Mouse (Mus musculus) heart, embryonic 11.5 days (tissue): Measurements from ENCODE around the gene Gm5475. TPM values are rescaled to one million over a fixed set of nuclear protein-coding genes. Genes with fewer than 3 reads are reported as not detected.

ENCODE experiments used
- ATAC-seq: fragments of 200-750 bp; cut with Nextera tagmentation; replicated peaks from 2 replicates; pipeline ENCODE4 v1.8.0; 2017; ENCODE audit warnings: moderate library complexity; ENCODE audit not compliant: insufficient number of reproducible peaks, low FRiP score, low TSS enrichment
- H3K27ac ChIP-seq: fragments of 300-500 bp; sonication (generic); 2 replicates; pipeline ENCODE4 v1.5.1; 2014; ENCODE audit warnings: mild to moderate bottlenecking, low read depth, low read length
- H3K27me3 ChIP-seq: fragments of 300-500 bp; sonication (generic); 2 replicates; pipeline ENCODE4 v1.6.1; 2014; ENCODE audit warnings: mild to moderate bottlenecking, low read length, mixed read lengths; ENCODE audit not compliant: control insufficient read depth, insufficient read depth
- H3K36me3 ChIP-seq: fragments of 300-500 bp; sonication (generic); 2 replicates; pipeline ENCODE4 v1.6.1; 2014; ENCODE audit warnings: mild to moderate bottlenecking, low read length, moderate library complexity, mixed read lengths; ENCODE audit not compliant: control insufficient read depth, insufficient read depth
- H3K4me1 ChIP-seq: fragments of 300-500 bp; sonication (generic); 2 replicates; pipeline ENCODE4 v1.6.1; 2014; ENCODE audit warnings: low read length; ENCODE audit not compliant: control insufficient read depth, insufficient read depth
- H3K4me2 ChIP-seq: fragments of 300-500 bp; sonication (generic); 2 replicates; pipeline ENCODE4 v1.6.1; 2014; ENCODE audit warnings: mild to moderate bottlenecking, moderate library complexity
- H3K4me3 ChIP-seq: fragments of 300-500 bp; sonication (generic); 2 replicates; pipeline ENCODE4 v1.5.1; 2014; ENCODE audit warnings: low read depth, low read length
- H3K9ac ChIP-seq: fragments of 300-500 bp; sonication (generic); 2 replicates; pipeline ENCODE4 v1.6.1; 2014; ENCODE audit warnings: mild to moderate bottlenecking, low read depth, low read length, moderate library complexity
- H3K9me3 ChIP-seq: fragments of 300-500 bp; sonication (generic); replicated peaks from 2 replicates; pipeline ENCODE4 v1.6.1; 2016; ENCODE audit warnings: low read length; ENCODE audit not compliant: control insufficient read depth
- WGBS: fragments of 180-500 bp; shearing (Covaris S2); extraction: QIAGEN DNeasy Blood & Tissue Kit; methylation state at CpG from one replicate; pipeline ENCODE4 v1.1.7; 2014; ENCODE audit not compliant: insufficient replicate concordance; 5-methylcytosine and 5-hydroxymethylcytosine counted together
- polyA plus RNA-seq: library from polyadenylated mRNA; unstranded; fragments of >200 nt; fragmentation: Nextera tagmentation; extraction: Ambion mirVana; gene quantifications from 2 replicates; pipeline ENCODE4 v1.2.1, GENCODE M21; 2014

Gene Gm5475
- polyA plus RNA-seq, 1 experiment from 2014 or later, result not detected

DNA sequence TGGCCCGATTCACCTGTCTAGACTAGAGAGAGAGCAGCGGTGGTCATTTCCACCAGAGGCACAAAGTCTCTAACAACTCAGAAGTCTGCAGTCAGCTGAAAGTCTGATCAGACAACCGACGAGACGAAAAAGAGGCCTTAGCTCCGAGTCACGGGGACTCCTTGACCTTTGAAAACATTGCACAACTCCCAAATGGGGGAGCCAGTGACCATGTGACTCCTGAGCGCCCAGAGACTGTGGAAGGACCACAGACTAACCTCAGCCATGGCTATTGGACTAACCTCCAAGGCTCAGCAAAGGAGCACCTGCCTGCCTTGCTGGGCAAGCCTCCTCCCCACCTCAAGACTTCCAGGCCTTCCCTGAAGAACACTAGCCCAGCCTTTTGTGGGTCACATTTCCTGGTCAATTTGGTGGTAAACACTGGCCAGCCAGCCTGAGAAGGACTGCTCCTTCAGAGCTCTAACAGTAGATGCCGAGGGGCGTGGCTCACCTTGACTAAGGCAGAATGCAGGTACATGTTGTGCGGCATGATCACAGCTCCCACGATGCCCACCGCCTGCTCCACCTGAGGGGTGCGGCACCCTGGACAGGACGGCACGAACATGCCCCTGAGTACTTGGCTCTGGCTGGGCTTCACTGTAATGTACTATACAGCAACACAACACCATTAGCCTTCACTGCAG, 18.5 kb upstream of the Gm5475 start:
- Histone ChIP-seq H3K27me3 (no peaks in the 10 kb centered on the region), H3K4me2 (no peak overlapping the region), H3K9me3 (no peaks in the 10 kb centered on the region), H3K27ac (no peak overlapping the region), H3K4me1 (no peaks in the 10 kb centered on the region), H3K9ac (no peak overlapping the region), H3K4me3 (no peak overlapping the region), H3K36me3 (peaks cover 27% of the 10 kb centered on the region)
- WGBS, result 91% methylated on average over 16 of the region's 16 CpGs
- no peak for ATAC-seq

GRCm38 (mm10) chr15:100406088-100406487, 15.9 kb upstream of the Gm5475 start:
- Histone ChIP-seq H3K27ac (no peak overlapping the region), H3K4me2 (no peak overlapping the region), H3K9me3 (no peaks in the 10 kb centered on the region), H3K4me1 (no peaks in the 10 kb centered on the region), H3K36me3 (peaks cover 13% of the 10 kb centered on the region), H3K9ac (no peak overlapping the region), H3K27me3 (no peaks in the 10 kb centered on the region), H3K4me3 (no peak overlapping the region)
- 51% methylated on average over 5 of the region's 5 CpGs for WGBS
- no peak for ATAC-seq

DNA sequence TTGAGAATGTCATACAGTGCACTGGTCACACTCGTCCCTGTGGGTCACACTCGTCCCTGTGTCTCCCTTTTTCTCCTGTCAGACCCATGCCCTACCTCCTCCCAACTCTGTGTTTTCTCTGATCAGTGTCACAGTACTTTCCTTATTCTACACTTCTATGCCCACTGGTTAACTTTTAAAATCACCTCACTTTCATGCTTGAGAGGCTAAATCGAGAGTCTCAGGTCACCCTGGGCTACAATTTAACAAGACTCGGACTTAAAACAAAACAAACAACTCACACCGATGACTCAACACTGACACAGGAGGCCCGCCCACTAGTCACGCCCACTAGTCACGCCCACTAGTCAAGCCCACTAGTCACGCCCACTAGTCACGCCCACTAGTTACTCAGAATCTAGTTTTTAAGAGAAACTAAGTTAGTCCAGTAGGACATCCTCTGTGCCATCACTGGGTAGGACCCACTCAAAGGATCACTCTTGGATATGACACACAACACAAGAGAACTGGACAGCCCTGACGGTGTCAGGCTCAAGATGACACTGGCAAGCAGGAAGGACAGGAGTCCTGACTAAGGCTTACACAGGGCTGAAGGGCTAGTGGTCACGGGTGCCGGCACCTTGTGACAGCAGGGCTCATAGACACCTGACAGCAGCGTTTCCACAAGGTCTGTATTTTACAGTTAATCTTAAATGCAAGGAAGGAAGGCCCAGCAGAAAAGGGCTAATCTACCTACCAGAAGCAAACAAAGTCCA, 10.9 kb upstream of the Gm5475 start:
- H3K4me2 ChIP-seq, result no peak overlapping the region
- ATAC-seq, result peak; percentile 76

DNA sequence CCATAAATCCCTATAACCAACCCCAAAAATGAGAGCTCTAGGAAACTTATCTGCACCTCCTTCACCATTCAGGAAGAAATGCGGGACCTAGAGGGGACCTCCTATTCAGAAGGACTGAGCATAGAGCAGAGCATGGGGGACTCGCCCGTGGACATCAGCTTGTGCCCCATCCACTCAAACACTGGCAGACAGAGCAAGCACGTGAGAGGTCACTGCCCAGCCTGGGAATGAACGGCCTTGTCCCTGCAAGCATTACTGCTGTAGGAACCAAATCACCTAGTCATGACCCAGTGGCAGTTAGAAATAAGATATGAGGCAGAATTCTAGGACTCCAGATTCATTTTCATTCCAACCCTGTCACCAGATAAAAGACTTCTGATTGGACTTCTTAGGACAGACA, 10.2 kb upstream of the Gm5475 start:
- no peak overlapping the region for H3K9ac ChIP-seq
- H3K4me2 ChIP-seq, result no peak overlapping the region
- H3K4me1 ChIP-seq, result 0 out of 2 replicates have a peak, but pooled peaks cover 4% of the 10 kb centered on the region
- no peak overlapping the region for H3K4me3 ChIP-seq
- no peak overlapping the region for H3K27ac ChIP-seq
- H3K27me3 ChIP-seq, result no peaks in the 10 kb centered on the region
- 78% methylated on average over 5 of the region's 5 CpGs for WGBS
- no peak for ATAC-seq
- no peaks in the 10 kb centered on the region for H3K9me3 ChIP-seq
- peaks cover 5% of the 10 kb centered on the region; the same call in 1 of the 2 replicates for H3K36me3 ChIP-seq

More for the DNA sequence above, 10.9 kb upstream of the Gm5475 start:
- WGBS, result 55% methylated on average over 14 of the region's 14 CpGs
- no peaks in the 10 kb centered on the region for H3K9me3 ChIP-seq
- H3K4me3 ChIP-seq, result no peak overlapping the region
- no peaks in the 10 kb centered on the region for H3K27me3 ChIP-seq
- H3K27ac ChIP-seq, result no peak overlapping the region
- H3K36me3 ChIP-seq, result peaks cover 5% of the 10 kb centered on the region; the same call in 1 of the 2 replicates
- no peak overlapping the region for H3K9ac ChIP-seq
- H3K4me1 ChIP-seq, result 0 out of 2 replicates have a peak, but pooled peaks cover 4% of the 10 kb centered on the region

- no peak overlapping the region for H3K4me3 ChIP-seq
- H3K9me3 ChIP-seq, result no peaks in the 10 kb centered on the region
- H3K4me1 ChIP-seq, result 0 out of 2 replicates have a peak, but pooled peaks cover 7% of the 10 kb centered on the region
- ATAC-seq, result no peak
- no peak overlapping the region for H3K27ac ChIP-seq
- H3K36me3 ChIP-seq, result no peaks in the 10 kb centered on the region; the same call in 1 of the 2 replicates
- H3K4me2 ChIP-seq, result no peak overlapping the region
- no peaks in the 10 kb centered on the region for H3K27me3 ChIP-seq
- 64% methylated on average over 4 of the region's 5 CpGs for WGBS
- H3K9ac ChIP-seq, result no peak overlapping the region
These were observed 8.6 kb upstream of the Gm5475 start for GRCm38 (mm10) chr15:100413306-100413705.

DNA sequence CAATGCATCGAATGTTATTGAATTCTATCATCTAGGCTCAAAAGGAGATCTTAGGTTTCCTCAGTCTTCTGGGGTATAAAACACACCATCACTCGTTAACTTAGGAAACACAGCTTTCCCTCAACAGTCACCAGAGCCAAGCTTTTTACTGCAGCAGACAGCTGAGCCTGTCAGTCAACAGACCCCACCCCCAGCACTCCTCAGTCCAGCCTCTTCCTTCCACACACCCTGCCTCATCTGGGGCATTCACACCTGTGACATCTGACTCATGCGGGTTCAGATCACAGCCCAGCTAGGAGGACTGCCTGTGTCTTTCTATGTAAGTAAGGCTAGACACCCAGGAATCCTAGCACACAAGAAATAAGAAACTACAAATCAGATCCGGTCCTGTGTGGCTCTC, 7.9 kb upstream of the Gm5475 start:
- ATAC-seq, result no peak
- no peak overlapping the region for H3K27ac ChIP-seq
- H3K9ac ChIP-seq, result no peak overlapping the region
- H3K27me3 ChIP-seq, result no peaks in the 10 kb centered on the region
- no peaks in the 10 kb centered on the region; the same call in 1 of the 2 replicates for H3K36me3 ChIP-seq
- no peak overlapping the region for H3K4me3 ChIP-seq
- peaks cover 9% of the 10 kb centered on the region for H3K4me1 ChIP-seq
- no peak overlapping the region for H3K4me2 ChIP-seq
- 64% methylated on average over 4 of the region's 4 CpGs for WGBS
- no peaks in the 10 kb centered on the region for H3K9me3 ChIP-seq

DNA sequence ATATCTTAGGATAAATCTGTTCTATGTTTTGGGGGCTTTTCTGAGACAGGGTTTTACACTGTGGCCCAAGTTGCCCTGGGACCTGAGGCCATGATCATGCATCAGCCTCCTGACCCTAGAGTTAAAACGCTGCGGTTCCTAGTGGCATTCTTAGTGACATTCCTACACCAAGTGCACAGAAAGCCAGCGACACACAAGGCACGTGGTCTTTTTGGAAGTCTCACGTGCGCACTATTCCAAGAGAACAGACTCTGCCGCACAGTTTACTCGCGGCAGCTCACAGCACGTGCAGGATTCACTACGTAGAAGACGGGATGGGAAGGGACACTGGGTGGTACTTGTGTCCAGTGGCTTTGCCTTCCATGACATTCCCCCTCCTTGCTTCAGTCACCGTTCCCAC, 7.0 kb upstream of the Gm5475 start:
- ATAC-seq, result no peak
- no peaks in the 10 kb centered on the region; the same call in 1 of the 2 replicates for H3K36me3 ChIP-seq
- no peaks in the 10 kb centered on the region for H3K9me3 ChIP-seq
- H3K27me3 ChIP-seq, result no peaks in the 10 kb centered on the region
- H3K9ac ChIP-seq, result no peak overlapping the region
- no peak overlapping the region for H3K4me3 ChIP-seq
- H3K27ac ChIP-seq, result no peak overlapping the region
- no peak overlapping the region for H3K4me2 ChIP-seq
- H3K4me1 ChIP-seq, result peaks cover 18% of the 10 kb centered on the region
- 90% methylated on average over 13 of the region's 13 CpGs for WGBS

DNA sequence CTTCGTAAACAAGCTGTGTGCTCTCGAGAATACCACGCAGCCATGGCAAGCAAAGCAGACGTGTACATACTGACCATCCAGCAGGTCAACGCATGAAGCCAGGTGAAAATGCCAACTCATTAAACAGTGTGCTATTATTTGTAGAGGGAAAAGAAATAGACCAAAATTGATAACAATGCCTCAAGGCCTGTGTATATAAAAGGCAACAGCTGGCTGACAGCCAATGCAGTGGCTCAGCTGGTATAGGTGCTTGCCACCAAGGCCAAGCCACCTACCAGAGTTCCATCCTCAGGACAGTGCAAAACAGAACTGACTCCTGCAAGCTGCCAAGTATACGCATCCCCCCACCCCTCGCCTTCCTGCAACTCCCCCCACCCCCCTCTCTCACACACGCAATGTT, 6.3 kb upstream of the Gm5475 start:
- ATAC-seq, result no peak
- WGBS, result 90% methylated on average over 8 of the region's 8 CpGs
- no peaks in the 10 kb centered on the region for H3K27me3 ChIP-seq
- H3K9me3 ChIP-seq, result no peaks in the 10 kb centered on the region
- no peak overlapping the region for H3K4me3 ChIP-seq
- H3K4me2 ChIP-seq, result no peak overlapping the region
- H3K9ac ChIP-seq, result no peak overlapping the region
- no peaks in the 10 kb centered on the region for H3K36me3 ChIP-seq
- no peak overlapping the region for H3K27ac ChIP-seq
- H3K4me1 ChIP-seq, result peaks cover 25% of the 10 kb centered on the region
